Mouse (Mus musculus): ENCODE data around the gene Zdhhc19. TPM values are rescaled to one million over a fixed set of nuclear protein-coding genes. Genes with fewer than 3 reads are reported as not detected.
"Not testable (repeated sequence)": the region's sequence is repeated elsewhere in the genome, so short reads cannot be mapped to it uniquely, and the experiment has no call there.

The Zdhhc19 gene
- polyA plus RNA-seq, 1 experiment from 2014 or later, result 0.22 TPM

DNA sequence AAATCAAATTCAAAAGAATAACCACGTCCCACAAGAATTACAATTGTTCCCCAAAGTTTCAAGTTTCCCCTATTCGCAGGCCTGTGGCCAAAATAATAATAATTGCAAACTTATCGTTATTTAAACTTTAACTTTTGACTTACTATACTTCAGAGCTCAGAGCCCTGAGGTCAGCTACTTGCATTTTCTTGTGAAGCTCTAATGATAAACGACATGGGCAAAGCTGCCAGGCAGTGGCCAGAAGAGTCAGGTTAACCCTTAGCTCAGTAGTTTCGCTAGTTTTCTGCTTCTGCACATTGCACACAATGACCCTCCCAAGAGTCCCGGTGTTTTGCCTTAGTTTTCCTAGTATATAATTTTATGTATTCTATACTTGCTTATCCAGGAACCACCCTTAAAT lies 1.7 kb upstream of the Zdhhc19 start:
- H3K4me1 ChIP-seq (replicated peaks); H3K36me3 ChIP-seq; H3K27ac ChIP-seq (replicated peaks); ATAC-seq (ENCODE audit: low FRiP score, low read depth); H3K4me3 ChIP-seq; H3K27me3 ChIP-seq; H3K9ac ChIP-seq; H3K9me3 ChIP-seq; H3K4me2 ChIP-seq: not testable (repeated sequence)
- 79% methylated on average over 6 of the region's 6 CpGs for WGBS

DNA sequence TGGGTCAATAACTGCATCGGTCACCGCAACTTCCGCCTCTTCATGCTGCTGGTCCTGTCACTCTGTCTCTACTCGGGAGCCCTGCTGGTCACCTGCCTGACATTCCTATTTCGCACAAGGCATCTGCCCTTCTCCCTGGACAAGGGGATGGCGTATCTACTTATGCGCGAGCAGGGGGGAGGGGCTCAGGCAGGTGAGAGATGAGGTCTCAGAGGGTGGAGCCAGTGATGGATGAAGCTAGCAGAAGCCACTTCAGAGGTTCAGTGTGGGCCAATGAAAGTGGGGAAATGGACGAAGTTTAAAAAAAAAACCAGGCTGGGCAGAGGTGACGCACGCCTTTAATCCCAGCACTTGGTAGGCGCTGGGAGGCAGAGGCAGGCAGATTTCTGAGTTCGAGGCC lies 2.9 kb downstream of the Zdhhc19 start:
- no peaks in the 10 kb centered on the region for H3K27me3 ChIP-seq
- 0 out of 2 replicates have a peak overlapping the region, but pooled peaks have one; percentile 60 for H3K9ac ChIP-seq
- H3K4me1 ChIP-seq (replicated peaks), result peaks cover 11% of the 10 kb centered on the region
- H3K4me2 ChIP-seq, result peak overlapping the region; percentile 73
- H3K9me3 ChIP-seq, result no peaks in the 10 kb centered on the region
- no peaks in the 10 kb centered on the region for H3K36me3 ChIP-seq
- H3K4me3 ChIP-seq, result peak overlapping the region; percentile 40; the same call in 1 of the 2 replicates
- no peak overlapping the region for H3K27ac ChIP-seq (replicated peaks)
- ATAC-seq (ENCODE audit: low FRiP score, low read depth), result no peak
- 66% methylated on average over 13 of the region's 13 CpGs for WGBS

DNA sequence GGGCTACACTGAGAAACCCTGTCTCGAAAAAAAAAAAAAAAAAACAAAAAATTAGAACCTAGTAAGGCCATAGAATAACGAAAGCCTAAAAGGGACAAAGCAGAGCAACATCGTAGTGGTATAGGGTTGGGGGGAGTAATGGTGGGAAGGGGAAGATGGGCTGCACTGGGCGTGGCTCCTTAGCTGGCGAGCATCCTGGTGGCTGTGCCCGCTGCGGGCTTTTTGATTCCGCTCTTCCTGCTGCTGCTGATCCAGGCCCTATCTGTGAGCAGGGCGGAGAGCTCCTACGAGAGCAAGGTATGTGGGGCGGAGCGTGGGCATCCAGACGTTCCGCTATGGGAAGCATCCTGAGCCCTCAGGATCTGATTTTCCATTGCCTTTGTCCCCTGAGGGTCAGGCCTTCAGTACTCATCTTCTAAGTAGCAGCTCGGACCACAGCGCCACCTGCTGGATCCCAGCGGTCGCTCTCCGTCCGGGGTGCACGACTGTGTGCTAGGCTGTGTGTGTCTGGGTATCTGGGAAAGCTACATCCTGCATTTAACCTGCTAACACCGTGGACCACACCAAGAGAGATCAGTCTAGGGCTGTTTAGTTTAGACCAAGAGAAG lies 3.5 kb downstream of the Zdhhc19 start:
- ATAC-seq (ENCODE audit: low FRiP score, low read depth), result peak; percentile 93

DNA sequence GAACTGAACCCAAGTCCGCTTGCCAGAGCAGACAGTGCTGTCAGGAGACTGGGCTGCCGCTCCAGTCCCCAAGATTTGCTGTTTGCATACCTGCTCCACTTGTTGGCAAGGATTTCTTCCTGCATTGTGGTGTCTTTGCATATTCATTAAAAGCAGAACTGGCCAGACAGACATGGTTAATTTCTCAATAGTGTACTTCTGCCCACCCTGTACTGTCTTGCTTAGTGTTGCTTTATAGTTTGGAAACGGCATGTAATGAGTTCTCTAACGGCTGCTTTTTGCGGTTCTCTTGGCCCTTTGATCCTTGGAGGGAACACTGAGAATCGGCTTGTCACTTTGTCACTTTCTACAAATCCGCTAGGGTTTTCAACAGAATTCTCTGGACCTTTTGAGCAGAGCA lies 5.4 kb downstream of the Zdhhc19 start:
- no peaks in the 10 kb centered on the region for H3K27me3 ChIP-seq
- no peak for ATAC-seq (ENCODE audit: low FRiP score, low read depth)
- peaks cover 11% of the 10 kb centered on the region for H3K4me1 ChIP-seq (replicated peaks)
- H3K9me3 ChIP-seq, result no peaks in the 10 kb centered on the region
- no peak overlapping the region for H3K4me3 ChIP-seq
- no peak overlapping the region for H3K27ac ChIP-seq (replicated peaks)
- no peak overlapping the region for H3K4me2 ChIP-seq
- no peak overlapping the region for H3K9ac ChIP-seq
- 75% methylated on average over 7 of the region's 7 CpGs for WGBS
- no peaks in the 10 kb centered on the region for H3K36me3 ChIP-seq

More for the DNA sequence above, 3.5 kb downstream of the Zdhhc19 start:
- peaks cover 11% of the 10 kb centered on the region for H3K4me1 ChIP-seq (replicated peaks)
- peak overlapping the region; percentile 53 for H3K27ac ChIP-seq (replicated peaks)
- peak overlapping the region; percentile 40 for H3K4me3 ChIP-seq
- H3K4me2 ChIP-seq, result peak overlapping the region; percentile 73
- H3K36me3 ChIP-seq, result no peaks in the 10 kb centered on the region
- H3K27me3 ChIP-seq, result no peaks in the 10 kb centered on the region
- peak overlapping the region; percentile 60 for H3K9ac ChIP-seq
- WGBS, result 4% methylated on average over 21 of the region's 22 CpGs
- no peaks in the 10 kb centered on the region for H3K9me3 ChIP-seq

DNA sequence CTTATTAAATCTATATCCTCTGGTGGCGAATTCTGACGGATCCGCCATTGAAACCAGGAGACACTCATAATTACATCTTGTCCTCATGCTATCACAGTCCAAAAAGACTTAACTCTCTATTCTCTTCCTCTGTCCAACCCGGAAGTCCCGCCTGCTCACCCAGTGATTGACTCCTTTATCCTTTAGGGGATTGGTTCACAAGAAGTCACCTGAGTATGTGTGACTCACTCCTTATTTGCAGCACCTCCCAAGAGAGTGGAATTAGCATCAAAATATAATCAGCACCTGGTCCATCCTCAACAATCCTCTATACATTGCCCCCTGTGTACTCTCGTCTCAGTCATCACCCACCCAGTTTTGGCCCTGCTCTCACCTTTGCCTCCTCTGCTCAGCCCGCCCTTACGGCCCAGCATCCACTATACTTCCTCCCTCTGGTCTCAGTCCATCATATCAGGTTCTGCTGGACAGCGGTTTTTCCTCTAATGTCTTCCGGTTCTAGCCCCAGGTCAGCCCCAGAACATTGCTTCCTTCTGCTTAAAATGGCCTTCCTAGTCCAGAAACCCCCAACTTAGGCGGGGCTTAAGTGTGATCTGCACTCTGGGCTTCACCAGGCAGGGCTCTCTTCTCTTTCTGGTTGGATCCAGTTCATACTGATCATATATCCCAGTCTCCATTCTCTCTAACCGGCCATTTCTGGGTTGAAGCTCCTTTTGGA lies 6.7 kb downstream of the Zdhhc19 start:
- no peak for ATAC-seq (ENCODE audit: low FRiP score, low read depth)
- H3K4me2 ChIP-seq, result no peak overlapping the region
- no peak overlapping the region for H3K27ac ChIP-seq (replicated peaks)
- H3K27me3 ChIP-seq, result no peaks in the 10 kb centered on the region
- H3K4me1 ChIP-seq (replicated peaks), result peaks cover 11% of the 10 kb centered on the region
- H3K36me3 ChIP-seq, result no peaks in the 10 kb centered on the region
- no peak overlapping the region for H3K4me3 ChIP-seq
- 90% methylated on average over 12 of the region's 12 CpGs for WGBS
- no peak overlapping the region for H3K9ac ChIP-seq
- H3K9me3 ChIP-seq, result no peaks in the 10 kb centered on the region

DNA sequence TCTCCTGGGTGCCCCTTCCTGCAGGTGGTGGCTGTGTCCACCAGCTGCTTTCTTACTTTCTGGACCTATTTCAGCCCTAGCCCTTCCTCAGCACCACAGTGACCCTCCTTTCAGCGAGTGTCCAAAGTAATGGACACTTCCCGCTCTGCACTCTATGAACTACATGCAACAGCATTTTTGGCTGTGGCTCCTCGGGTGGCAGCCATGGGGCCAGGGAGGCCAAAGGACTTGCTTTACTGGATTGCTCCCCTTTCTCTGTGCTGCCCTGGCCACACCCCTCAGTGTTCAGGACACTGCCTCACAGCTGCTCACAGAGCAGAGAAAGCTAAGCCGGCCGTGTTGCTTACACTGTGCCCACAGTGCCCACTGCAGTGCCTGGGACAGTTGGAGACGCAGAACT lies 7.6 kb downstream of the Zdhhc19 start:
- WGBS, result 72% methylated on average over 6 of the region's 6 CpGs
- no peak overlapping the region for H3K27ac ChIP-seq (replicated peaks)
- H3K9me3 ChIP-seq, result no peaks in the 10 kb centered on the region
- no peak overlapping the region for H3K9ac ChIP-seq
- ATAC-seq (ENCODE audit: low FRiP score, low read depth), result no peak
- H3K4me2 ChIP-seq, result no peak overlapping the region
- peaks cover 11% of the 10 kb centered on the region for H3K4me1 ChIP-seq (replicated peaks)
- H3K4me3 ChIP-seq, result no peak overlapping the region
- H3K27me3 ChIP-seq, result no peaks in the 10 kb centered on the region
- no peaks in the 10 kb centered on the region for H3K36me3 ChIP-seq

DNA sequence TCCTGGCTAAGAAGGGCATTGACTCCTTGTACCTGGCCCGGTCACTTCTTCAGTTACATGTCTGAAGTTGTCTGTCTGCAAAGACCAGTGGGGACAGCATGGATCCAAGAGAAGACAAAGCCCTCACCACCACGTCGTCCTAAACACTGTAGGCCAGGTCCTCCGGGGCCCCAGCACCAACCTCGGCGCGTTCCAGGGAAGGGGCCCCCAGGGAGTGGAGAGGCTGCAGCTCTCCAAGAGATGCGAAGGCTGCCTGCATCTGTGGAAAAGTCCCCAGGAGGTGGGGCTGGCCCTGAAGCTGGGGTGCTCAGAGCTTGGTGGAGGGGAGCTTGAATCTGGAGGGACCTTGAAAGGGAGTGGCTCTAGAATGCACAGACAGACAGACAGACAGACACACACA lies 10.2 kb downstream of the Zdhhc19 start:
- no peak overlapping the region for H3K27ac ChIP-seq (replicated peaks)
- H3K36me3 ChIP-seq, result no peaks in the 10 kb centered on the region
- H3K4me1 ChIP-seq (replicated peaks), result peaks cover 6% of the 10 kb centered on the region
- H3K4me3 ChIP-seq, result no peak overlapping the region
- H3K27me3 ChIP-seq, result no peaks in the 10 kb centered on the region
- 84% methylated on average over 8 of the region's 8 CpGs for WGBS
- no peak overlapping the region for H3K9ac ChIP-seq
- H3K9me3 ChIP-seq, result no peaks in the 10 kb centered on the region
- no peak for ATAC-seq (ENCODE audit: low FRiP score, low read depth)
- H3K4me2 ChIP-seq, result no peak overlapping the region

DNA sequence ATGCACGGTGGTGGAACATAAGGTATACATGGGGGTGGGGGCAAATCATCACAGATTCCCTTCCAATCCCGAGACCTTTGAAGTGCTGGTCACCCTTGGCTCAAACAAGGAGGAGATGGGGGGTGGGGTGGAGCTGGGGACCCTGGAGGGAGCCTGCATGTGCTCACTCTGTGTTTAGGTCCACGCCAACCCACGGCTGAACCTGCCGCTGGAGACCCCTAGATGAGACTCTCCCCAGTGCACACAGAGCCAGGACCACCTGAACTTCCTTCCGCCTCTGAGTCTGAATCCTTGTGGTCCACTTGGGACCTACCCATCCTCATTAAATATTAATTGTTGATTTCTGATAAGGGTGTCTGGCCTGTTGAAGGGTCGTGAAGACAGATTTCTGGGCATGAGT lies 10.8 kb downstream of the Zdhhc19 start:
- Histone ChIP-seq H3K9me3 (no peaks in the 10 kb centered on the region), H3K4me1 (replicated peaks) (peaks cover 6% of the 10 kb centered on the region), H3K9ac (no peak overlapping the region), H3K27ac (replicated peaks) (no peak overlapping the region), H3K27me3 (no peaks in the 10 kb centered on the region), H3K4me2 (no peak overlapping the region), H3K36me3 (no peaks in the 10 kb centered on the region), H3K4me3 (no peak overlapping the region)
- ATAC-seq (ENCODE audit: low FRiP score, low read depth), result no peak
- 82% methylated on average over 7 of the region's 7 CpGs for WGBS

DNA sequence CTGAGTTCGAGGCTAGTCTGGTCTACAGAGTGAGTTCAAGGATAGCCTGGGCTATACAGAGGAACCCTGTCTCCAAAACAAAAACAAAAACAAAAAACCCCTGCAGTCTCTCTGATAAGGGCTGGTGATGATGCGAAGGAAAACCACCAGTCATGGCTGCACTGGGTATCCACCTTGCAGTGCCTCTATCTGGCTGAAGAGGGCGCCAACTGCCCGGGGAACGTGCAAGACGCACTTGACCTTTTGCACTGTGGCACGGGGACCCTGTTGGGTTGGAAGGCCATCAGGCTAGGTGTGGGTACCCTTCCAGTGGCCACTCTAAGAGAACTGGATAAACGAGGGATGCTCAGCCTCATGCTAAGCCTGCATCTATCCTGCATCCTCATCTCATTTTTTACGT lies 11.3 kb downstream of the Zdhhc19 start:
- 18% methylated on average over 9 of the region's 9 CpGs for WGBS
- Histone ChIP-seq H3K4me1 (replicated peaks) (peaks cover 6% of the 10 kb centered on the region), H3K36me3 (no peaks in the 10 kb centered on the region), H3K4me3 (no peak overlapping the region), H3K9me3 (no peaks in the 10 kb centered on the region), H3K9ac (no peak overlapping the region), H3K27ac (replicated peaks) (no peak overlapping the region), H3K27me3 (no peaks in the 10 kb centered on the region), H3K4me2 (no peak overlapping the region)
- ATAC-seq (ENCODE audit: low FRiP score, low read depth), result no peak

DNA sequence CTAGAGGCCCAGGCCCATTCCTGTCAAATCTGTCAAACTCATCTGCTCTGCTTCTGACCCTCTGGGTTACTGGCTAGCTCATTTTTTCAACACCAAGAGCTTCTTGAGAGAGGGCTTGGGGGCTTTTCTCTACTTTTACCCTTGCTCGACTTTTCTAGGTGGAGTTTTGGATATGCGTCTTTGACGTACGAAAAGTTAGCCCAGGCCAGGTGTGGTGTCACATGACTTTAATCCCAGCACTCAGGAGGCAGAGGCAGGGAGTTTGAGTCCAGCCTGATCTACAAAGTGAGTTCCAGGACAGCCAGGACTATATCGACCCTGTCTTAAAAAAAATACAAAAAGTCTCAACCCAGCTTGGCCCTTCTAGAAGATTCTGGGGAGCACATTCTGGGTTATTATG lies 12.0 kb downstream of the Zdhhc19 start:
- no peak for ATAC-seq (ENCODE audit: low FRiP score, low read depth)
- Histone ChIP-seq H3K9me3 (no peaks in the 10 kb centered on the region), H3K4me3 (no peak overlapping the region), H3K4me2 (no peak overlapping the region), H3K27ac (replicated peaks) (no peak overlapping the region), H3K27me3 (no peaks in the 10 kb centered on the region), H3K9ac (no peak overlapping the region), H3K4me1 (replicated peaks) (peaks cover 6% of the 10 kb centered on the region), H3K36me3 (no peaks in the 10 kb centered on the region)
- 90% methylated on average over 5 of the region's 5 CpGs for WGBS

DNA sequence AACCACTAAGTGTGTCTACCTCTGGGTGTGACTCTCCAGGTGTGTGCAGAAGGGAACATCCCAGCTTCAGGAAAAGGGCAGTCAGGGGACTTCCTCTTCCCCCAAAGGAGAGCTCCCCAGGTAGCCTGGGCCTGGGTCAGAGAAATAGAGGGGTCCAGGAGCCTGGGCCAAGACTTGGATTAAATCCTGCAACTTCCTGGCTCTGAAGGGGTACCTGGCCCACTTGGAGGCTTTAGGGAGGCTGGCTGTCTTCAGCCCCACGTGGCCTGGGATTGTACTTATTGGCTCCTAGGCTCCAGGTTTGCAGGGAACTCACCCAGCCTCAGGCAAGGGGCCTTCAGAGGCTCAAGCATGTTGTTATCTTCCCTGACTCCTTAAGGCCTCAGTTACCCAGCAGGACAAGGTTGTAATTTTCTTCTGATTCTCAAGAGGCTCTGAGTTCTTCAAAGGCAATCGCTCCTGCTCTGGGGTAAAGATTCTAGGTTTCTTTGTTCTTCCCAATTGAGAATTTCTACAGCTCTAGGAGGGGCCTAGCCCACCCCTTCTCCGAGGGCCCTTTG lies 12.5 kb downstream of the Zdhhc19 start:
- WGBS, result 42% methylated on average over 3 of the region's 3 CpGs
- Histone ChIP-seq H3K27ac (replicated peaks) (no peak overlapping the region), H3K4me1 (replicated peaks) (peaks cover 6% of the 10 kb centered on the region), H3K36me3 (no peaks in the 10 kb centered on the region), H3K4me2 (no peak overlapping the region), H3K4me3 (no peak overlapping the region), H3K27me3 (no peaks in the 10 kb centered on the region), H3K9ac (no peak overlapping the region), H3K9me3 (no peaks in the 10 kb centered on the region)
- ATAC-seq (ENCODE audit: low FRiP score, low read depth), result no peak

DNA sequence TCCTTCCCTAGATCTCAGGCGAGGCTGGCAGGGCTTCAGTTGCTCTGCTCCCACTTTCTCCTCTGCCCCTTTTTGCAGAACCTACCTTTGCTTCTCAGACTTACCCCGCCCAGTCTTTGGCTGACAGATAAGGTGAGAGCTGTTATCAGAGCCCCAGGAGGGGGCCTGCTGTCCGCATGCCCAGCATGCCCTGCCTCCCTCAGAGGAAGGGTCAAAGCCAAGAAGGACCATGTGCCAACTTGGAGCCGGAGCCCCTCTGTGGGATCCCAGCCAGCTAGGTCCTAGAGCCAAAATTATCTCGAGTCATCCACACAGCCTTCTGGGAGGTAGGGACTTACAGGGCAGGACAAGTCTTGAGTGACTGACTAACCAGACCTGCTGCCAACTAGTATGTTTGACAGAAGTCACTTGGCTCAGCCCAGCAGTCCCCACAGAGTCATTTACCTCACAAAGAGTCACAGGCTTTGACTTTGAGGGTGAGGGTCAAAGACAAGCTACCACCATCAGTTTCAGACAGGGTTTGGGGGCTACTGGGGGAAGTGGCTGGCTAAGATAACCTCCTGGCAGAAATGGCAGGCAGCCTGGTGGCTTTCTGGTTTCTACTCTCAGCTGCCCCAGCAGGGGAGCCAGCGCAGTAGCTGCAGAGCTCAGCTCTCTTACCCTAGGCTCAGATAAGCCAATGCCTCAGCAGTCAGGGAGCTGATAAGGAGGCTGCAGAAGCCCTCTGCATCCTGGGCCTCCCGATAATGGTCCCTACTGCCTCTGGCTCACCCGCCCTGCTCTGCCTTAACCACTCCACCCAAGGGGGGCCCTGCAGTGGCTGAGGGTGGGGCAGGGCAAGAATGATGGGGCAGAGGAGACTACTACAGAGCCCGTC lies 13.2 kb downstream of the Zdhhc19 start:
- ATAC-seq (ENCODE audit: low FRiP score, low read depth), result peak; percentile 52; the same call in 1 of the 2 replicates
- H3K4me2 ChIP-seq, result no peak overlapping the region
- WGBS, result 56% methylated on average over 9 of the region's 9 CpGs

More for the DNA sequence above, 13.2 kb downstream of the Zdhhc19 start:
- Histone ChIP-seq H3K4me1 (replicated peaks) (peaks cover 6% of the 10 kb centered on the region), H3K9me3 (no peaks in the 10 kb centered on the region), H3K36me3 (no peaks in the 10 kb centered on the region), H3K27ac (replicated peaks) (peak overlapping the region; percentile 38), H3K27me3 (no peaks in the 10 kb centered on the region), H3K9ac (no peak overlapping the region), H3K4me3 (no peak overlapping the region)

Data from hindbrain, embryonic 15.5 days (tissue).